ENCODE assay signal across 13 mouse cellular contexts in the genomic region with DNA sequence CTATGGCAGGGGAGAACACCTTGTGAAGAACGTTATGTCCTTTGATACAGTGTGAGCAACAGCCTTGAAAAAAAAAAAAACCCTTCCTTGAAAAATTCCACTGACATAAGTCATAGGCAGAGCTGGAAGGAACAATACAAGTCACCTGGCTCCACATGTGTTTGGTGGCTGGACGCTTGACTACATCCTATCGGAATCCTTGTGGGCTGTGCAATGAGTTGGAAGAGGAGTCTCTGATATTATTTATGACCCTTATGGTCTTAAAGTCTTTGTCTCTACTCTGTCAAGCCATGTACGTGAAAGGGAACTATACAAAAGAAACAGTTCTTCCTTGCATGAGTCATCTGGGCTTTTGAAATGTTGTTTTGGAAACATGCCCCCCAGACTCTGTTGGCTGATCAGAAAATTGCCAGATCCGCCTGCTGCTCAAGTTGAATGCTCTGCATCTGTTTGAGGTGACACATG.
DNase-seq lines count a peak whose midpoint lies in the region; ATAC-seq and TF ChIP-seq lines count a peak whose summit lies in the region.
"Had no signal": no experiment of that assay in that cellular context is flagged by ENCODE, and none has a peak within 500 bp of the region (broad histone marks: within the 10 kb centered on the region; RNA-seq: fewer than 3 reads in every experiment).

No protein-coding gene starts in this region.

- H3K9me3 ChIP-seq in forebrain, embryonic 14.5 days (replicated peaks; ENCODE audit: control insufficient read depth, low read length) = no peaks in the 10 kb centered on the region
- no peaks in the 10 kb centered on the region for H3K9me3 ChIP-seq in forebrain, embryonic 15.5 days
- no peaks in the 10 kb centered on the region for H3K9me3 ChIP-seq in kidney, postnatal 0 days (replicated peaks; ENCODE audit: low read length)
- H3K9me3 ChIP-seq: hindbrain, embryonic 12.5 days had no signal

- H3K27me3 ChIP-seq in forebrain, embryonic 14.5 days (replicated peaks; ENCODE audit: control insufficient read depth, insufficient read depth, low read length) = no peaks in the 10 kb centered on the region
- H3K27me3 ChIP-seq in forebrain, embryonic 15.5 days = no peaks in the 10 kb centered on the region
- no peaks in the 10 kb centered on the region for H3K27me3 ChIP-seq in kidney, postnatal 0 days (ENCODE audit: insufficient read depth, low read length)
- H3K27me3 ChIP-seq: hindbrain, embryonic 12.5 days had no signal

- no peak overlapping the region for H3K9ac ChIP-seq in forebrain, embryonic 14.5 days (ENCODE audit: low read length)
- H3K9ac ChIP-seq in forebrain, embryonic 15.5 days (replicated peaks) = no peak overlapping the region
- no peak overlapping the region for H3K9ac ChIP-seq in kidney, postnatal 0 days (ENCODE audit: low read depth, low read length)
- H3K9ac ChIP-seq: hindbrain, embryonic 12.5 days; liver, postnatal 0 days had no signal

- WGBS in forebrain, embryonic 14.5 days = 79% methylated on average over 5 of the region's 5 CpGs
- 71% methylated on average over 5 of the region's 5 CpGs for WGBS in forebrain, embryonic 15.5 days
- 63% methylated on average over 5 of the region's 5 CpGs for WGBS in kidney, postnatal 0 days

- H3K4me2 ChIP-seq in forebrain, embryonic 14.5 days (ENCODE audit: low read length) = no peak overlapping the region
- H3K4me2 ChIP-seq in forebrain, embryonic 15.5 days (replicated peaks) = no peak overlapping the region
- H3K4me2 ChIP-seq in kidney, postnatal 0 days (ENCODE audit: low read length) = no peak overlapping the region
- H3K4me2 ChIP-seq: hindbrain, embryonic 12.5 days had no signal

- DNase-seq in forebrain, embryonic 14.5 days (ENCODE audit: low spot score) = peak; percentile 46
- peak; percentile 39 for DNase-seq in kidney, postnatal 0 days (ENCODE audit: low spot score)
- no peak for DNase-seq in kidney, postnatal 10 days
- DNase-seq in 416B (ENCODE audit: low read depth) = peak; percentile 2
- no peak for DNase-seq in spleen, postnatal 10 days (ENCODE audit: low spot score in 2 of 2)
- DNase-seq in embryo, embryonic 9.5 days (ENCODE audit: extremely low spot score) = no peak
- DNase-seq: cerebellum, adult 8-10 months; liver, postnatal 0 days; retina, postnatal 1 day had no signal

- no peak overlapping the region for H3K4me3 ChIP-seq in forebrain, embryonic 14.5 days (ENCODE audit: low read depth, low read length)
- H3K4me3 ChIP-seq in forebrain, embryonic 15.5 days = no peak overlapping the region
- H3K4me3 ChIP-seq in kidney, postnatal 0 days (replicated peaks; ENCODE audit: low read depth, low read length) = no peak overlapping the region
- no peak overlapping the region for H3K4me3 ChIP-seq in embryonic fibroblast, embryonic 13.5 days (ENCODE audit: insufficient read depth, low read length)
- H3K4me3 ChIP-seq: hindbrain, embryonic 12.5 days had no signal

- no peak for TF ChIP-seq POLR2A in embryonic fibroblast, embryonic 13.5 days (IDR thresholded peaks at IDR 0.05; ENCODE audit: low read depth, low read length)

- TF ChIP-seq CTCF in kidney, postnatal 0 days (IDR thresholded peaks at IDR 0.05; ENCODE audit: low read depth) = no peak
- TF ChIP-seq CTCF in embryonic fibroblast, embryonic 13.5 days (IDR thresholded peaks at IDR 0.05; ENCODE audit: borderline replicate concordance, insufficient read depth, low read length) = no peak

- H3K36me3 ChIP-seq in forebrain, embryonic 14.5 days (ENCODE audit: control insufficient read depth, insufficient read depth, low read length) = no peaks in the 10 kb centered on the region
- no peaks in the 10 kb centered on the region for H3K36me3 ChIP-seq in forebrain, embryonic 15.5 days
- no peaks in the 10 kb centered on the region for H3K36me3 ChIP-seq in kidney, postnatal 0 days (ENCODE audit: insufficient read depth, low read length)
- H3K36me3 ChIP-seq: hindbrain, embryonic 12.5 days had no signal

- ATAC-seq in forebrain, embryonic 14.5 days = no peak
- ATAC-seq in forebrain, embryonic 15.5 days (replicated peaks) = no peak
- no peak for ATAC-seq in kidney, postnatal 0 days (replicated peaks; ENCODE audit: low FRiP score, low read depth)
- ATAC-seq: CD4-positive, CD25-positive, alpha-beta regulatory T cell, adult 4 months; liver, postnatal 0 days had no signal

- H3K4me1 ChIP-seq in forebrain, embryonic 14.5 days (ENCODE audit: control insufficient read depth, insufficient read depth, low read length) = no peaks in the 10 kb centered on the region
- no peaks in the 10 kb centered on the region for H3K4me1 ChIP-seq in forebrain, embryonic 15.5 days
- no peaks in the 10 kb centered on the region for H3K4me1 ChIP-seq in kidney, postnatal 0 days (replicated peaks; ENCODE audit: insufficient read depth, low read length)
- peaks cover 15% of the 10 kb centered on the region for H3K4me1 ChIP-seq in embryonic fibroblast, embryonic 13.5 days (ENCODE audit: control insufficient read depth, insufficient read depth, low read length)
- H3K4me1 ChIP-seq: hindbrain, embryonic 12.5 days had no signal

- no peak overlapping the region for H3K27ac ChIP-seq in forebrain, embryonic 14.5 days (ENCODE audit: low read depth, low read length)
- no peak overlapping the region; the same call in 1 of the 2 replicates for H3K27ac ChIP-seq in forebrain, embryonic 15.5 days (replicated peaks)
- no peak overlapping the region for H3K27ac ChIP-seq in kidney, postnatal 0 days
- peak overlapping the region; percentile 58; the same call in 1 of the 2 replicates for H3K27ac ChIP-seq in embryonic fibroblast, embryonic 13.5 days (ENCODE audit: insufficient read depth, low read length)
- H3K27ac ChIP-seq: hindbrain, embryonic 12.5 days had no signal

Comparison
In these comparisons a context has a peak if more than half of its experiments do, and no peak if none do; other contexts are left out.
1. DNase-seq: peak in forebrain, embryonic 14.5 days (single experiment), kidney, postnatal 0 days (single experiment) and 416B (single experiment); none in kidney, postnatal 10 days (single experiment), spleen, postnatal 10 days (0 of 2) and embryo, embryonic 9.5 days (single experiment).